Mouse (Mus musculus) right cerebral cortex, postnatal 36 days (tissue): ENCODE results near the gene Oxct2a.
A peak's percentile ranks its signal among the peaks of the same experiment; 100 is the strongest.
"Not testable (repeated sequence)": the region's sequence is repeated elsewhere in the genome, so short reads cannot be mapped to it uniquely, and the experiment has no call there.

ENCODE experiments used
- DNase-seq, 2 experiments: peaks; one replicate each; pipeline ENCODE4 v3.0.0; 2022; ENCODE audit warnings: low spot score in 2 of 2, mixed read lengths in 1 of 2

Oxct2a gene

GRCm38 (mm10) chr4:123311845-123312244, 11.6 kb downstream of the Oxct2a start:
- DNase-seq = no peak

- no peak for DNase-seq
These were observed 15.1 kb downstream of the Oxct2a start for GRCm38 (mm10) chr4:123308292-123308691.

DNA sequence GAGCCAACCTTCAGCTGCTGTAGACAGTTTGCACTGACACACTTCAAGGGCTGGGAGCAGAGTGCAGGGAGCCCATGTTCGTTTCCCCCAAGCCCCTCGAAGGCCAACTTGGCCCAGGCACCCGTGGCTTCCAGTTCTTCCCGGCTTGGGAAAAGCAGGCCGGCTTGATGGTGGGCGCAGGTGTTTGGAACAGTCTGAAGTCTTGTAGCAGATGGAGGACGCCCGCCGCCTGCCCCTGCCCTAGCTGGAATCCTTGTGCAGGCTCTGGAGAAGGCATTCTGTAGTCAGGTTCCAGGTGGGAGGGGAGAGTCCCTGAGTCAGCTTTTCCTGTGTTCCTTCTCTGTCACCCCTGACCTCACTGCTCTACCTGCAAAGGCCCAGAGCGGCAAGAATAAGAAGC, 16.4 kb downstream of the Oxct2a start:
- peak in 1 of 2 experiments; percentile 38 for DNase-seq

- DNase-seq = no peak
These were observed 17.6 kb downstream of the Oxct2a start for GRCm38 (mm10) chr4:123305789-123306188.

DNA sequence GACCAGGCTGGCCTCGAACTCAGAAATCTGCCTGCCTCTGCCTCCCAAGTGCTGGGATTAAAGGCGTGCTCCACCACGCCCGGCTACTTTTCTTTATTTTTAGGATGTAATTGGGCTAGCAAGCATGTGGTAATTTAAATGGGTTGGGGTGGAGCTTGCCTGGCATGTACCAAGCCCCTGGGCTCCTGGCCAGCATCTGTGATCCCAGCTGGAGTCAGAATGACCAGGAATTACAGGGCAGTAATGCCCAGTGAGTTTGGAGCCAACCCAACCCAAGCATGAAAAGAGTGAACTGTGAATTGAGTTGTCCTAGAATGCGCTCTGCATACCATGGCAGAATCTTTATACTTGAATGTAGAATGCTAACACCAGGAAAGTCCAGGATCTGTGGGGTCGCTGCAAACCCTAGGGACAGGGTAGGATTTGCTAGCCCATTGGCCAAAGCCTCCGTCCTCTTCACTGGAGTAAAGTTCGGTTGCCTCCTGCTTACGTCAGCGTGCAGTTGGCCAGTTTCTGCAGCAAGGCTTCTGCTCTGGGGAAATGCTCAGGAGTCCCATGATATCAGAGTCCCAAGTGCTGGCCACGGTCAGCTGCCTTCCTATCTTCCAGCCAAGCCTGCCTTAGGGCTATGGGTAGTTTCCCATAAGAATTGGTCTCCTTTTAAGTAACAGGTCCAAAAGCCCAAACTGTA, 24.3 kb downstream of the Oxct2a start:
- DNase-seq = no peak

DNA sequence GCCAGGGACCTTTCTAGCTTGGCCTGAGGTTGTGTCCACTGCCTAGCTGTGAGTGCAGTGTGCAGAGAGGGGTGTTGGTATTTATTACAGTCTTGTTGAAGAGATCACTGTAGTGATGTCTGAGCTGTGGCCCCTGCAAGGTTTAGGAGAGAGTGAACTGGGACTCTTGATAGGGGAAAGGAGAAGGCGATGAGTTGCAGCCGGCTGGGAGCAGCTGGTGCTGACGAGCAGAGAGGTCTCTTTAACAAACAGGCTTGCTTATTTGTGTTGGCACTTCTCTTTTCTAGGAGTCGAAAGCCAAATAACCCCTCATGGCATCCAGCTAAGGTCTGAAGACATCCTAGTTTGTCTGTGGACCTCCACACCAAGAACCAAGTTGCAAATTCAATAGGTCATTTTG, 25.2 kb downstream of the Oxct2a start:
- DNase-seq = no peak

DNA sequence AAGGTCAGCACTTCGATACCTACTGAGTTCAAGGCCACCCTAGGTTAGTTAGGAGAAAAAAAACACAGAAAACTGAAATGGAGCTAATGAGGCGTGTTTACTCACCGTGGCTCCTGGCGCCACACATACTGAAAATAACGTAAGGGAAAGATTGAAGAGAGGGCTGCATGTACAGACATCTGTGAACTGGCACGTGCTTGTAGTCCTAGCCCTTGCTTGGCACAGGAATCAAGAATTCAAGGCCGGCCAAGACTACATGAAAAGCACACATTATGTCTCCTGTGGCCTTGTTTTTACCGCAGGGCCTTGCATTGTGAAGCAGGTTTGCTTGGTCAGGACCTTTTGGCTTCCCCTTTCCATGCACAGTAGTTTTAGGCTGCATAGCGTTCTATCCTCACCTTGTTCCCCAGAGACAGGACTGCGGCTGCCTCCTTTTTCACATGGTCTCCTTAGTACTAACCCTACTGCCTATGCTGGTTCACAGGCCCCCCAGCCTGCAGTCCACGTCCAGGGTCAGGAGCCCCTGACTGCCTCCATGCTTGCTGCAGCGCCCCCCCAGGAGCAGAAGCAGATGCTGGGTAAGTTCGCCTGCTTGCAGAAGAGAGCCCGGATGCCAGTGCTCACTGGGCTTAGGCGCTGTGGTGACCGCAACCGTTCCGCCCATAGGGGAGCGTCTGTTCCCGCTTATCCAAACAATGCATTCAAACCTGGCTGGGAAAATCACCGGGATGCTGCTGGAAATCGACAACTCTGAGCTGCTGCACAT, 26.1 kb downstream of the Oxct2a start:
- DNase-seq = no peak

- DNase-seq = no peak
These were observed 27.3 kb downstream of the Oxct2a start for GRCm38 (mm10) chr4:123296148-123296534.

- DNase-seq = no peak
These were observed 27.8 kb downstream of the Oxct2a start for GRCm38 (mm10) chr4:123295516-123296147.

DNA sequence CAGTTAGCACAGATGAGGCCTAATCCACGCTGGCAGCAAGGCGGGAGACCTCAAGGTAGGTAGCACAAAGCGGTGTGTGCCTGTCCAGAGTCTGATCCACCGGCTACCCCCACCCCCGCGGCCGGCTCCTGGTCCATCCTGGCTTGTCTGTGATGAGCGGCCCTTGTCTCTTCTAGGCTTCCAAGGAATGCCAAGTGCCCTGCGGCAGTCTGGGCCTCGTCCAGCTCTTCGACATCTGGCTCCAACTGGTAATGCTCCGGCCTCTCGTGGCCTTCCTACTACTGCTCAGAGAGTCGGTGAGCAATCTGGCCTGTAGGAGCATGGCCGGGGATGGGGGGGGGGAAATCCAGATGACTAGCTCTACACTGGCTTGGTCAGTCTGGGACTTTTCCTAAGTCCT, 28.4 kb downstream of the Oxct2a start:
- DNase-seq = not testable (repeated sequence)

DNA sequence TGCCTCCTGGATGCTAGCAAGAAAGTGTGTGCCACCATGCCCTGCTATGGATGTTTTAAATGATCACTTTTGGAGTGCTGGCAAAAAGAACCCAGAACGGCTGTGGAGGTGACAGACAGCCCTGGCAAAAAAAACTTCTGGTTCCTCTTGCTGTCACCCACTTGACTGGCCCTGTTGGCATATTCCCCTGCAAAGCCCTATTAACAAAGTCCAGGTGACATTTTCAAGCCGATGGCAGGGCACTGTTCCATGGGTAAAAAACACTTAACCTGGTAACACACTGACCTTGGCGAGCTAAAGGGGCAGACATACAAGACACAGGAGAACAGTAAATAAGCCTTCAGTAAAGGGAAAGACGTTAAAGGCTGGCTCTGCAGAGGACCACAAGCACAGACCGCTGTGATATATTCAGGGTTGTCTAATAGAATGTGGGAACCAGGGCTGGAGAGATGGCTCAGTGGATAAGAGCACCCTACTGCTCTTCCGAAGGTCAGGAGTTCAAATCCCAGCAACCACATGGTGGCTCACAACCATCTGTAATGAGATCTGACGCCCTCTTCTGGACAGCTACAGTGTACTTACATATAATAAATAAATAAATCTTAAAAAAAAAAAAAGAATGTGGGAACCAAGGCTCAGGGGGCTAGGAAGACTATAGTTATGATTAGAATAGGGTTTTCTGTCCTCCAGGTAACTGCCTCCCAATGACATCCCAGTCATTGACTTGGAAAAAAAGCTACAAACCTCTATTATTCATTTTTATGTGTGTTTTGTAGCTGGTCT, 29.6 kb downstream of the Oxct2a start:
- no peak for DNase-seq

- DNase-seq = no peak
These were observed 30.4 kb downstream of the Oxct2a start for GRCm38 (mm10) chr4:123292989-123293388.

DNA sequence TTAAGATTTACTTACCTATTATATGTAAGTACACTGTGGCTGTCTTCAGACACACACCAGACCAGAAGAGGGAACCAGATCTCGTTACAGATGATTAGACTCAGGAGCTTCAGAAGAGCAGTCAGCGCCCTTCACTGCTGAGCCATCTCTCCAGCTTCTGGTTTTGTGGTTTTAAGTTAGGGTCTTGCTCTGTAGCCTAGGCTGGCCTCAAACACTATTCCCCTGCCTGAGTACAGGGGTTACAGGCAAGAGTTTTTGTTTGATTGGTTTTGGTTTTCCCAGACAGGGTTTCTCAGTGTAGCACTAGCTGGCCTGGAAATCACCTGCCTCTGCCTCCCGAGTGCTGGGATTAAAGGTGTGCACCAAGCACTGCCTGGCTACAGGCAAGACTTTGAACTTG, 31.0 kb downstream of the Oxct2a start:
- DNase-seq = no peak

DNA sequence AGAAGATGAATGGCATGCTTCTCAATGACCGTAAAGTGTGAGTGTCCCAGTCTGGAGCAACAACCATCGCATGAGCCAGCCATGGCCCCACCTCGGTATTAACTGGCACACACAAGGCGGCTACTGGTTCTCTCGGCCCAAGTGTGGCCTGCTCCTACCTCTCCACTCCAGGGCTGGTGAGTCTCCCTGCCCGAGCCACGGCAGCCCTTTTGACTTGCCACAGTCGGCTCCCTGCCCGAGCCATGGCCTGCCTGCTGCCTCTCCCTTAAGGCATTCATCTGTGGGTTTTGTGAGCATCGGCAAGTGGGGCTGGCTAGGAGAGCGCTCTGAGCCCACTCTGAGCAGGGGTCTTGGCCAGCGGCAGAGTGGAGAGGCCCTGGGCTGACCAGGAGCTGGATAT, 34.4 kb downstream of the Oxct2a start:
- DNase-seq = no peak

DNA sequence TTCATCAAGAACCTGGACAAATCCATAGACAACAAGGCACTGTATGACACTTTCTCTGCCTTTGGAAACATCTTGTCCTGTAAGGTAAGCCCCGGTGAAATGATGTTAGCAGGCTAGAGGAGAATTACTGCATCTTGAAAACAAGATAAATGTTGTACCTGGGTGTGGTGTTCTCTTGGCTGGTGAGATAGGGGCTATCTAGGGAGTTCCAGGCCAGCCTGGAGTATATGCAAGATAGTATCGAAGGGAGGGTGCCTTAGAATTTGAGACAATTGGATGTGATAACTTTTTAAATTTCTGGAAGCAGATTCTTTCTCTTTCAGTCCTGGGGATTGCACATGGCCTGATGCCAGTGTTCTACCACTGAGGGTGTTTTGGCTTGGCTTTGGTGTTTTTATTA, 36.6 kb downstream of the Oxct2a start:
- DNase-seq = no peak

DNA sequence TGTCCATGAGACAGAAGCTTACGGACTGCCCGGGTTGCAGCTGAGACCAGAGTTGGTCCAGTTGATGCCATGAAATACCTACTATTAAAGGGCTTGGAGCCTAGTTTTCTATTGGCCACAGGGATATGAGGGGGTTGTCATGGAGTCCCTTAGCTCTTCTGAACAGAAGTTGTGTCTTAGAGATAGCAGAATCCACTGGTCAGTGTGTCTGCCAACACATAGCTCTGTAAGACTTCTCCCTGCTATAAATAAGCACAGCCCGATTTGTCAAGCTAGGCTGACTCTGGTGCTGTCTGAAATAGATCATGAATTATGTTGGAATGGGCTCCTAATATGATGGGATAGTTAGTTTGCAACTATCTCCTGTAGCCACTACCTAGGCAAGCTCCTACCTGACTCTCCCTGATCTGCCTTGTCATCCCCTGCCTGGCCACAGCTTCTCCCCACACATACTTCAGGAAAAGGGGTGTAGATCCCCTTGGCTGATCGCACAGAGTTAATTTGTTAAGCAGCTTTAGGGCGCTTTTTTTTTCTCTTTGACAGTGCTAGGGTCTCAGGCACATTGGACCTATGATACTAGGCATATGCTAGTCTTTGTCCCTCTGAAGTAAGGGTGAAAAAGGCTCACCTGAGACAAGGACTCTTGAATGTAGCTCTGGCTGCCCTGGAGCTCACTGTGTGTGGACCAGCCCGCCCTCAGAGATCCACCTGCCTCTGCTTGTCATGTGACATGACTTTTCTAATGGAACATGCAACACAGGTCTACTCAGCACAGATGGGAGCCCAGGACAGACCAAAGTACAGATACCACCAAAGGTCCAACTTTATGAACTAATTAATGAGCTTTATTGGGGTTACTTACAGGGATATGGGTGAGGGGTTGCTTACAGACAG, 38.5 kb downstream of the Oxct2a start:
- no peak for DNase-seq

DNA sequence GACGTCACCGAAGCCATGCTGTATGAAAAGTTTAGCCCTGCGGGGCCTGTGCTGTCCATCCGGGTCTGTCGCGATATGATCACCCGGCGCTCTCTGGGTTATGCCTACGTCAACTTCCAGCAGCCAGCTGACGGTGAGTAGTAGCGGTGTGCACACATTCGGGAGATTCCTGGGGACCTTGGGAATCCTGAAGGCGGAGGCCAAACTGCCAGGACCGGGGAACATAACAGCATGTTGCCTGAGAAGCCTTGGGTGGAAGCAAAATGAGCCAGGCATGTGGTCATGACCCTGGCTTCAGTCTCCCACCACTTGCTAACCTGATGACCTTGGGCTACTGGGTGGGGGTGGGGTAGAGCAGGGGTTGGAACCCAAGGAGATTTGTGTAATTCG, 39.8 kb downstream of the Oxct2a start:
- DNase-seq = not testable (repeated sequence)

GRCm38 (mm10) chr4:123282915-123283674, 40.3 kb downstream of the Oxct2a start:
- not testable (repeated sequence) for DNase-seq

GRCm38 (mm10) chr4:123282500-123282899, 40.9 kb downstream of the Oxct2a start:
- peak; percentile 76 to 77 for DNase-seq

DNA sequence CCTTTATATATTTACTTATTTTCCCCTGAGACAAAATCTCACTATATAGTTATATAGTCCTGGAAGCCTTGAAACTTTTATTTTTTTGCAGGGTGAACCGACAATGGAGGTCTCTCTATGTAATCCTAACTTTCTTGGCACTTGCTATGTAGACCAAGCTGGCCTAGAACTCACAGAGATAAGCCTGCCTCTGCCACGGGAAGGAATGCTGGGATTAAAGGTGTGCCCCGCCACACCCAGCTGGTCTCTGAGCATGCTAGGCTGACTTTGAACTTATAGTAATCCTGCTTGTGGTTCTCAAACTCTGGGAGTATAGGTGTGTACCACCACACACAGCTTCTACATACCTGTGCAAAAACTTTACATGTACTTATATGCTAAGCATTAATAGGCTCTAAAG, 43.3 kb downstream of the Oxct2a start:
- no peak for DNase-seq
